Mouse (Mus musculus) G1E (cell line): ENCODE data around the gene Ccer2. TPM values are rescaled to one million over a fixed set of nuclear protein-coding genes. Genes with fewer than 3 reads are reported as not detected.

Source experiments
- ATAC-seq: 2 replicates; pipeline ENCODE4 v1.8.0; 2016; ENCODE audit warnings: mild to moderate bottlenecking; ENCODE audit not compliant: insufficient number of reproducible peaks, poor library complexity, low FRiP score, severe bottlenecking; ENCODE audit errors: extremely low read depth
- DNase-seq: peaks from one replicate; pipeline ENCODE4 v3.0.0; 2012; ENCODE audit warnings: low spot score
- H3K27me3 ChIP-seq: 2 replicates; pipeline ENCODE4 v1.6.1; 2012; ENCODE audit warnings: mild to moderate bottlenecking, low read length, inconsistent platforms; ENCODE audit not compliant: insufficient read depth
- H3K36me3 ChIP-seq: replicated peaks from 2 replicates; pipeline ENCODE3; 2012; ENCODE audit warnings: mild to moderate bottlenecking, inconsistent platforms
- H3K4me1 ChIP-seq: 2 replicates; pipeline ENCODE4 v1.6.1; 2012; ENCODE audit warnings: low read depth, low read length, inconsistent platforms, mixed read lengths; ENCODE audit not compliant: insufficient read depth
- H3K4me3 ChIP-seq: 2 replicates; pipeline ENCODE4 v1.5.1; 2012; ENCODE audit warnings: low read depth, mild to moderate bottlenecking, inconsistent platforms, low read length, moderate library complexity, mixed read lengths
- H3K9me3 ChIP-seq: replicated peaks from 2 replicates; pipeline ENCODE4 v1.6.1; 2012; ENCODE audit warnings: inconsistent platforms
- CTCF ChIP-seq: IDR thresholded peaks from 2 replicates; pipeline ENCODE4 v1.5.1; 2012; ENCODE audit warnings: low read depth, low read length, inconsistent platforms, mixed read lengths
- GATA1 ChIP-seq: IDR thresholded peaks from 2 replicates; pipeline ENCODE4 v1.6.1; 2012; ENCODE audit warnings: borderline replicate concordance, low read length, inconsistent platforms, mixed read lengths
- GATA2 ChIP-seq: IDR thresholded peaks from 2 replicates; pipeline ENCODE4 v1.6.1; 2012; ENCODE audit warnings: low read depth, low read length, inconsistent platforms, borderline replicate concordance
- POLR2AphosphoS5 ChIP-seq: IDR thresholded peaks from 2 replicates; pipeline ENCODE4 v1.6.1; 2012; ENCODE audit warnings: low read depth, low read length, inconsistent platforms; ENCODE audit not compliant: insufficient replicate concordance
- TAL1 ChIP-seq: conservative IDR thresholded peaks from 2 replicates; pipeline ENCODE4 v1.6.1; 2012; ENCODE audit warnings: low read depth, low read length, inconsistent platforms, mixed read lengths
- polyA plus RNA-seq: library from polyadenylated mRNA; stranded (reverse); fragments of >175 nt; gene quantifications from 2 replicates; pipeline ENCODE4 v1.2.3, GENCODE M21; 2012
- total RNA-seq, 2 experiments: library from RNA; stranded (forward) in 1 of 2; stranded (reverse) in 1 of 2; fragments of 200-1000 nt in 1 of 2; fragments of >200 nt in 1 of 2; fragmentation: Nextera tagmentation in 1 of 2; gene quantifications; 2 replicates each; pipeline ENCODE4 v1.2.3; 2014 to 2017

Ccer2 gene
- total and polyA plus RNA-seq, 3 experiments = not detected

- no peaks in the 10 kb centered on the region for H3K9me3 ChIP-seq
- H3K36me3 ChIP-seq = no peaks in the 10 kb centered on the region
- H3K4me1 ChIP-seq = no peaks in the 10 kb centered on the region
- no peak for ATAC-seq
- TF ChIP-seq POLR2AphosphoS5 (no peak), GATA2 (no peak), GATA1 (no peak), TAL1 (no peak), CTCF (no peak)
- H3K4me3 ChIP-seq = no peak overlapping the region
- no peaks in the 10 kb centered on the region; the same call in 1 of the 2 replicates for H3K27me3 ChIP-seq
- no peak for DNase-seq
Observed at GRCm38 (mm10) chr7:28717726-28718125, 38.2 kb upstream of the Ccer2 start.

- H3K36me3 ChIP-seq = no peaks in the 10 kb centered on the region
- no peak for DNase-seq
- no peak for ATAC-seq
- H3K9me3 ChIP-seq = no peaks in the 10 kb centered on the region
- no peaks in the 10 kb centered on the region for H3K4me1 ChIP-seq
- H3K27me3 ChIP-seq = no peaks in the 10 kb centered on the region; the same call in 1 of the 2 replicates
- H3K4me3 ChIP-seq = no peak overlapping the region
- TF ChIP-seq POLR2AphosphoS5 = no peak
- TF ChIP-seq CTCF = no peak
- TF ChIP-seq GATA2 = no peak
- no peak for TF ChIP-seq TAL1
- no peak for TF ChIP-seq GATA1
Observed at GRCm38 (mm10) chr7:28719159-28719558, 36.8 kb upstream of the Ccer2 start.

GRCm38 (mm10) chr7:28719650-28720049 is 36.3 kb upstream of the Ccer2 start:
- Histone ChIP-seq H3K4me3 (no peak overlapping the region), H3K4me1 (no peaks in the 10 kb centered on the region), H3K36me3 (no peaks in the 10 kb centered on the region), H3K27me3 (no peaks in the 10 kb centered on the region; the same call in 1 of the 2 replicates), H3K9me3 (peaks cover 2% of the 10 kb centered on the region)
- TF ChIP-seq POLR2AphosphoS5 (no peak), GATA1 (no peak), GATA2 (no peak), CTCF (no peak), TAL1 (no peak)
- DNase-seq (no peak), ATAC-seq (no peak)

- DNase-seq (no peak), ATAC-seq (no peak)
- Histone ChIP-seq H3K36me3 (no peaks in the 10 kb centered on the region), H3K4me3 (no peak overlapping the region), H3K27me3 (no peaks in the 10 kb centered on the region; the same call in 1 of the 2 replicates), H3K9me3 (peaks cover 4% of the 10 kb centered on the region), H3K4me1 (no peaks in the 10 kb centered on the region)
- TF ChIP-seq TAL1 (no peak), CTCF (no peak), GATA2 (no peak), POLR2AphosphoS5 (no peak), GATA1 (no peak)
Observed at GRCm38 (mm10) chr7:28720753-28721537, 35.0 kb upstream of the Ccer2 start.

GRCm38 (mm10) chr7:28722079-28722478 is 33.9 kb upstream of the Ccer2 start:
- no peak for TF ChIP-seq GATA1
- TF ChIP-seq POLR2AphosphoS5 = no peak
- TF ChIP-seq GATA2 = no peak
- TF ChIP-seq TAL1 = no peak
- TF ChIP-seq CTCF = no peak
- Histone ChIP-seq H3K9me3 (peaks cover 4% of the 10 kb centered on the region), H3K27me3 (no peaks in the 10 kb centered on the region), H3K4me3 (no peak overlapping the region), H3K4me1 (no peaks in the 10 kb centered on the region), H3K36me3 (no peaks in the 10 kb centered on the region)
- no peak for ATAC-seq
- DNase-seq = no peak

- Histone ChIP-seq H3K36me3 (no peaks in the 10 kb centered on the region), H3K4me1 (no peaks in the 10 kb centered on the region), H3K9me3 (peaks cover 4% of the 10 kb centered on the region), H3K27me3 (peaks cover 7% of the 10 kb centered on the region; the same call in 1 of the 2 replicates), H3K4me3 (no peak overlapping the region)
- no peak for ATAC-seq
- no peak for TF ChIP-seq POLR2AphosphoS5
- DNase-seq = no peak
Observed at GRCm38 (mm10) chr7:28724613-28725012, 31.4 kb upstream of the Ccer2 start.
